In genomic region chr2:129606269-129606668, GRCm38 (mm10) we compare ENCODE assay signal across 11 mouse cellular contexts. TPM values are rescaled to one million over a fixed set of nuclear protein-coding genes. Genes with fewer than 3 reads are reported as not detected.
DNase-seq lines count a peak whose midpoint lies in the region; ATAC-seq and TF ChIP-seq lines count a peak whose summit lies in the region.
"Had no signal": no experiment of that assay in that cellular context is flagged by ENCODE, and none has a peak within 500 bp of the region (broad histone marks: within the 10 kb centered on the region; RNA-seq: fewer than 3 reads in every experiment).

No protein-coding gene starts in this region.

- 0 out of 2 replicates have a peak, but pooled peaks cover 2% of the 10 kb centered on the region for H3K4me1 ChIP-seq in hindbrain, postnatal 0 days (ENCODE audit: insufficient read depth, low read length)
- peaks cover 20% of the 10 kb centered on the region for H3K4me1 ChIP-seq in hindbrain, embryonic 13.5 days (replicated peaks)
- peaks cover 34% of the 10 kb centered on the region for H3K4me1 ChIP-seq in forebrain, embryonic 10.5 days
- H3K4me1 ChIP-seq in limb, embryonic 13.5 days = peaks cover 20% of the 10 kb centered on the region

- H3K4me2 ChIP-seq in hindbrain, postnatal 0 days (ENCODE audit: low read depth, low read length) = no peak overlapping the region
- H3K4me2 ChIP-seq in hindbrain, embryonic 13.5 days = no peak overlapping the region
- 0 out of 2 replicates have a peak overlapping the region, but pooled peaks have one; percentile 9 for H3K4me2 ChIP-seq in limb, embryonic 13.5 days (replicated peaks)

- no peaks in the 10 kb centered on the region for H3K9me3 ChIP-seq in hindbrain, postnatal 0 days (ENCODE audit: low read length)
- no peaks in the 10 kb centered on the region for H3K9me3 ChIP-seq in hindbrain, embryonic 13.5 days
- H3K9me3 ChIP-seq in forebrain, embryonic 10.5 days = no peaks in the 10 kb centered on the region
- H3K9me3 ChIP-seq in limb, embryonic 13.5 days = no peaks in the 10 kb centered on the region

- DNase-seq in hindbrain, postnatal 0 days (ENCODE audit: low spot score) = peak; percentile 25
- DNase-seq in brain, embryonic 14.5 days (ENCODE audit: low read depth) = peak; percentile 82
- DNase-seq in forebrain, embryonic 10.5 days (ENCODE audit: extremely low spot score, low spot score) = peak; percentile 21
- DNase-seq in urinary bladder, postnatal 14 days (ENCODE audit: low spot score) = no peak
- no peak for DNase-seq in kidney, adult 8-10 months
- DNase-seq: adrenal gland, postnatal 10 days; kidney, postnatal 25 days had no signal

- 26% methylated on average over 8 of the region's 8 CpGs for WGBS in hindbrain, postnatal 0 days
- 34% methylated on average over 8 of the region's 8 CpGs for WGBS in hindbrain, embryonic 13.5 days
- WGBS in forebrain, embryonic 10.5 days = 27% methylated on average over 8 of the region's 8 CpGs
- 15% methylated on average over 8 of the region's 8 CpGs for WGBS in limb, embryonic 13.5 days

- peak; percentile 50; the same call in 1 of the 2 replicates for ATAC-seq in hindbrain, postnatal 0 days
- ATAC-seq in hindbrain, embryonic 13.5 days (ENCODE audit: low FRiP score) = no peak
- ATAC-seq in limb, embryonic 13.5 days (ENCODE audit: low FRiP score, low read depth) = no peak
- ATAC-seq: intestine, embryonic 16.5 days had no signal

- no peak for TF ChIP-seq POLR2A in brain, embryonic 14.5 days (IDR thresholded peaks at IDR 0.05; ENCODE audit: borderline replicate concordance, extremely low read depth, insufficient read depth, insufficient read length, poor library complexity, severe bottlenecking)

- H3K36me3 ChIP-seq in hindbrain, postnatal 0 days (ENCODE audit: insufficient read depth, low read length) = peaks cover 10% of the 10 kb centered on the region; the same call in 1 of the 2 replicates
- H3K36me3 ChIP-seq in hindbrain, embryonic 13.5 days = peaks cover 17% of the 10 kb centered on the region
- H3K36me3 ChIP-seq in forebrain, embryonic 10.5 days (replicated peaks) = peaks cover 26% of the 10 kb centered on the region
- peaks cover 17% of the 10 kb centered on the region for H3K36me3 ChIP-seq in limb, embryonic 13.5 days

- no peak overlapping the region for H3K9ac ChIP-seq in hindbrain, postnatal 0 days (replicated peaks; ENCODE audit: low read length)
- H3K9ac ChIP-seq in hindbrain, embryonic 13.5 days = no peak overlapping the region
- no peak overlapping the region for H3K9ac ChIP-seq in limb, embryonic 13.5 days

- H3K27ac ChIP-seq in hindbrain, postnatal 0 days = no peak overlapping the region
- no peak overlapping the region for H3K27ac ChIP-seq in hindbrain, embryonic 13.5 days
- H3K27ac ChIP-seq in forebrain, embryonic 10.5 days = peak overlapping the region; percentile 32
- no peak overlapping the region for H3K27ac ChIP-seq in limb, embryonic 13.5 days

- H3K27me3 ChIP-seq in hindbrain, postnatal 0 days (ENCODE audit: insufficient read depth, low read length) = no peaks in the 10 kb centered on the region
- H3K27me3 ChIP-seq in hindbrain, embryonic 13.5 days = no peaks in the 10 kb centered on the region
- H3K27me3 ChIP-seq in forebrain, embryonic 10.5 days (ENCODE audit: poor library complexity, severe bottlenecking) = no peaks in the 10 kb centered on the region
- no peaks in the 10 kb centered on the region for H3K27me3 ChIP-seq in limb, embryonic 13.5 days
- H3K27me3 ChIP-seq: CH12.LX had no signal

- TF ChIP-seq CTCF in hindbrain, postnatal 0 days (IDR thresholded peaks at IDR 0.05; ENCODE audit: low read depth) = no peak
- TF ChIP-seq CTCF in brain, embryonic 14.5 days (IDR thresholded peaks at IDR 0.05; ENCODE audit: borderline replicate concordance, extremely low read depth, insufficient read depth, insufficient read length) = no peak

- no peak overlapping the region for H3K4me3 ChIP-seq in hindbrain, postnatal 0 days (ENCODE audit: low read length)
- H3K4me3 ChIP-seq in hindbrain, embryonic 13.5 days = no peak overlapping the region
- no peak overlapping the region for H3K4me3 ChIP-seq in forebrain, embryonic 10.5 days
- H3K4me3 ChIP-seq in limb, embryonic 13.5 days = no peak overlapping the region

RNA-seq across cellular contexts. Expression of gene Sirpa, which starts 13.6 kb away (rescaled TPM):
- total RNA-seq in hindbrain, postnatal 0 days (2014; rRNA removed) = 87.7 and 135 TPM in 2 replicates
- polyA plus RNA-seq in hindbrain, postnatal 0 days (2015; fragmentation: Nextera tagmentation; extraction: Ambion mirVana) = 35.8 and 37.1 TPM in 2 replicates
- 20.8 and 23.1 TPM in 2 replicates for polyA plus RNA-seq in hindbrain, embryonic 13.5 days (2015; fragmentation: Nextera tagmentation; extraction: Ambion mirVana)
- 36.2 and 44.6 TPM in 2 replicates for polyA plus RNA-seq in brain, embryonic 14.5 days (2012; rRNA removed)
- polyA plus RNA-seq in forebrain, embryonic 10.5 days (2016; fragmentation: Nextera tagmentation; extraction: Ambion mirVana) = 15.6 and 16.0 TPM in 2 replicates
- polyA plus RNA-seq in limb, embryonic 13.5 days (2015; fragmentation: Nextera tagmentation; extraction: Ambion mirVana) = 20.1 and 21.2 TPM in 2 replicates

Comparison
In these comparisons a context has a peak if more than half of its experiments do, and no peak if none do; other contexts are left out.
1. DNase-seq: peak in hindbrain, postnatal 0 days (single experiment), brain, embryonic 14.5 days (single experiment) and forebrain, embryonic 10.5 days (single experiment); none in urinary bladder, postnatal 14 days (single experiment) and kidney, adult 8-10 months (0 of 2).